Mouse (Mus musculus) Patski (cell line): Measurements from ENCODE around the gene Kmt2b. TPM values are rescaled to one million over a fixed set of nuclear protein-coding genes. Genes with fewer than 3 reads are reported as not detected.

Experiments
- ATAC-seq: fragments of 100-300 bp; one replicate; pipeline ENCODE4 v1.8.0; 2021
- CTCF ChIA-PET: fragments of 350-600 bp; sonication (Branson Sonifier 250); formaldehyde crosslinking; loops from one replicate; lab custom pipeline; 2022; ENCODE audit warnings: inconsistent platforms; lab: Charles Lee
- POLR2A ChIA-PET: fragments of 350-600 bp; sonication (Branson Sonifier 250); formaldehyde crosslinking; loops from one replicate; lab custom pipeline; 2022; ENCODE audit warnings: antibody characterized with exemption, inconsistent platforms; lab: Charles Lee
- DNase-seq: peaks from one replicate; pipeline ENCODE4 v3.0.0-alpha.2; 2011; ENCODE audit warnings: low read depth, low spot score
- H3K27me3 ChIP-seq: fragments of 371-371 bp; one replicate; pipeline ENCODE4 v1.5.1; 2021
- CTCF ChIP-seq: fragments of 100-300 bp; IDR thresholded peaks from one replicate; pipeline ENCODE4 v1.5.1; 2021
- in situ Hi-C: fragments of 300-500 bp; cut with MboI; formaldehyde crosslinking; loops from 3 replicates; pipeline ENCODE4 v1.11.1; 2018; ENCODE audit warnings: low pct_unique_long_range_greater_than_20kb, mixed read lengths
- polyA plus RNA-seq: library from polyadenylated mRNA; unstranded; gene quantifications from one replicate; pipeline ENCODE4 v1.2.3, GENCODE M21; 2021

Gene Kmt2b
- polyA plus RNA-seq, 1 experiment from 2014 or later, result 40.7 TPM

DNA sequence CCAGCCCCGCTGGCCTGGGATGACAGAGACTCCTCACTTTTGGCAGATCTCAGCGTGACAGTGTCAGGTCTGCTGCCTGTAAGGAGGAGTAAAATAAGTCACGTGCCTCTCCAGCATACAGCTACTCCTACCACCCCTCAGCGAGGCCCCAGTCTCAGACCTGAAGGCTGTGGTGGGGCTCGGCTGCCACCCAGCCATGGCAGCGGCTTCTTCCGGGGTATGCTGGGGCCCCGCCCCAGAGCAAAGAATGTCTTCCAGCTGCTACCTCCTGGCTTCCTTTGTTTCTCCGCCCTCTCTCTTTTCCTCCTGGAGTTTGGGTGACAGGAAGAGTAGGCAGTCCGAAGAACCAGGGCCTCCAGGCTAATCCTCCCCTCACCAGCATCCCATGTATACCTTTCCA lies 62.6 kb downstream of the Kmt2b start:
- TF ChIP-seq CTCF, result no peak
- ChIA-PET POLR2A (no interaction called here), CTCF (no interaction called here)
- no peaks in the 10 kb centered on the region for H3K27me3 ChIP-seq
- ATAC-seq, result no peak
- DNase-seq, result no peak
- in situ Hi-C loops, result no loop called here

DNA sequence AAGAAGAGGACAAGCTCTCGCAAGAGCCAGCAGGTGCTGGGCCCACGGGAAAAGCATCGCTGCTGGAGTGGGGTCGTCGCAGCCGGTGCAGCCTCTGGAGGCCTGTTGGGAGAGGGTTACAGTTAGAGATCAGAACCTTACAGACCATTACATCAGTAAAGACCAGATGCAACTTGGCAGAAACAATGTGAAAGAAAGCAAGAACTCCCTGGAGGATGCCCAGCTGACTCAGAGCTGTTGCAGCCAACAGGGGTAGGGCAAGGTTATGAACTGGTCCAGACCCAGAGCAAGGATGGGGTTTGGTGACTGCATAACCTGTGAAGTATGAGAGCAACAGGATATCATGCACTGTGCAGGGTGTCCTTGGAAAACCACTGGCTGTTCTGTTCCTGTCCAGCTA lies 64.0 kb downstream of the Kmt2b start:
- no peak for TF ChIP-seq CTCF
- DNase-seq, result no peak
- H3K27me3 ChIP-seq, result no peaks in the 10 kb centered on the region
- ATAC-seq, result no peak
- ChIA-PET POLR2A (no interaction called here), CTCF (interaction anchor here (1.1 kb wide), 1 partner anchor 31 kb away, joined by 4 read pairs; the partner anchor contains the start of gene Prodh2)
- in situ Hi-C loops, result no loop called here

DNA sequence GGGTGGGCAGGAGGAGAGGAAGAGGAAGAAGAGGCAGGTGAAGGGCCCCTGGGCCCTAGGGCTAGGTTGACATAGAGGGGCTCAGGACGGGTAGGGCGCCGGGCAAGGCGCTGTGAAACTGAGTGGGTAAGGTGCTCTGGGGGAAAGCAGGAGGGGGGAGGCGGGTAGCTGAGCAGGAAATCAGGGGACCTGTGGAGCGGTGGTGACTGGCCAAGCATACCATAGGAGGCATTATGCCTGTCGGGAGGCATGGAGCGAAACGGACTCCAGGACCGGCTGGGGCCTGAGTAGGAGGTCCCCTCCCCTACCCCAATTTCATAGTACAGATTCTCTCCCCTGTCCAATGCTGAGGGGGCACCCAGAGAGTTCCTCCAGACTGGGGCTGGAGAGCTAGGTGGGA lies 65.7 kb downstream of the Kmt2b start:
- no peaks in the 10 kb centered on the region for H3K27me3 ChIP-seq
- in situ Hi-C loops, result no loop called here
- POLR2A ChIA-PET, result no interaction called here
- no peak for TF ChIP-seq CTCF
- CTCF ChIA-PET, result no interaction called here
- DNase-seq (no peak), ATAC-seq (no peak)

DNA sequence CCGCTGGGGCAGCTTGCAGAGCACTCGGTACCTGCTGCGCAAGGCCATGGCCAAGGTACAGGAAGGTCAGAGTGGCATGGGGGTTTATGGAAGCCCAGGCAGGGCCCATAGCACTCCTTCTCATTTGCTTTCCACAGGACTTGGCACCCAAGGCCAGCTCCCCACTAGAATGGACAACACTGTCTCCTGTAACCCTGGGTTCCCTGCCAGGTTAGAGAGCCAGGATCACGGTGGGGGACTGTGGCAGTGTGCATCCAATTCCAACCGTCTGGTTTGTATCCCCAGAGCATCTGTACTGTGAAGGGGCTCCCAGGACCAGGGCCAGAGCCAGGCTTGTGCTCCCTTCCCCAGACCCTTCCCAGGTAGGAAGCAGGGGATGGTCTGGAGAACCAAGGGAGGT lies 67.7 kb downstream of the Kmt2b start:
- no peak for DNase-seq
- in situ Hi-C loops, result no loop called here
- no peak for TF ChIP-seq CTCF
- POLR2A ChIA-PET, result no interaction called here
- no peaks in the 10 kb centered on the region for H3K27me3 ChIP-seq
- CTCF ChIA-PET, result interaction anchor here (0.8 kb wide), 1 partner anchor 11 kb away, joined by 3 read pairs; no protein-coding TSS in a partner anchor
- no peak for ATAC-seq

DNA sequence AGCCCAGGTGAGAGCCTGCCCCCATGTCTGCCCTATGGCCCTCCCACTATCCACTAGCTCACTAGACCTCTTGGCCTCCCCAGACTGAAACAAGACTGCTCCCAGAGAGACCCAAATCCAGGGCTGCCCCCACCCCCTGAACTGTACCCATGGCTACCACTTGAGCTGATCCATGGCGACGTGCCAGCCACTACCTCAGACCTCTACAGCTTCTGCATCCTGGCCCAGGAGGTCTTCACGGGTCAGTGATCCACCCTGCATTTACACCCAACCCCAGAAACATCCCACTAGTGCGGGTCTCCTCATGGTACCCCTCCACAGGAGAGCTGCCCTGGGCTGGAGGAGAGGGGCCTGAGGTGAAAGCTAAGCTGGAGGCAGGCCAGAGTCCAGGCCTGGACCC lies 68.1 kb downstream of the Kmt2b start:
- H3K27me3 ChIP-seq, result no peaks in the 10 kb centered on the region
- CTCF ChIA-PET, result interaction anchor here (0.8 kb wide), 1 partner anchor 11 kb away, joined by 3 read pairs; no protein-coding TSS in a partner anchor
- no peak for ATAC-seq
- in situ Hi-C loops, result no loop called here
- POLR2A ChIA-PET, result no interaction called here
- DNase-seq, result no peak
- no peak for TF ChIP-seq CTCF

Other genes with a start within 250 kb of the Kmt2b start
- 21.9 TPM for gene Lrfn3, start 226.0 kb downstream of the Kmt2b start, polyA plus RNA-seq
- not detected for gene Tyrobp, start 175.0 kb downstream of the Kmt2b start, polyA plus RNA-seq
- not detected for gene Hcst, start 168.9 kb downstream of the Kmt2b start, polyA plus RNA-seq
- 0.86 TPM for gene Nfkbid, start 167.0 kb downstream of the Kmt2b start, polyA plus RNA-seq
- gene Aplp1, start 143.2 kb downstream of the Kmt2b start, polyA plus RNA-seq, result 104 TPM
- not detected for gene Kirrel2, start 131.0 kb downstream of the Kmt2b start, polyA plus RNA-seq
- not detected for gene Nphs1, start 130.4 kb downstream of the Kmt2b start, polyA plus RNA-seq
- 0.05 TPM for gene Prodh2, start 95.1 kb downstream of the Kmt2b start, polyA plus RNA-seq
- 5.4 TPM for gene Arhgap33, start 53.7 kb downstream of the Kmt2b start, polyA plus RNA-seq
- gene Hspb6, start 36.5 kb downstream of the Kmt2b start, polyA plus RNA-seq, result 29.8 TPM
- gene Proser3, start 36.4 kb downstream of the Kmt2b start, polyA plus RNA-seq, result 19.5 TPM
- gene Lin37, start 28.9 kb downstream of the Kmt2b start, polyA plus RNA-seq, result 36.4 TPM
- gene U2af1l4, start 25.4 kb downstream of the Kmt2b start, polyA plus RNA-seq, result 47.8 TPM
- gene Gm49396, start 25.4 kb downstream of the Kmt2b start, polyA plus RNA-seq, result 3.6 TPM
- gene Psenen, start 25.1 kb downstream of the Kmt2b start, polyA plus RNA-seq, result 104 TPM
- 1.0 TPM for gene Igflr1, start 23.3 kb downstream of the Kmt2b start, polyA plus RNA-seq
- 1.9 TPM for gene Zbtb32, start 10.2 kb upstream of the Kmt2b start, polyA plus RNA-seq
- 0.47 TPM for gene Upk1a, start 24.1 kb upstream of the Kmt2b start, polyA plus RNA-seq
- 1,119 TPM for gene Cox6b1, start 37.4 kb upstream of the Kmt2b start, polyA plus RNA-seq
- not detected for gene Etv2, start 47.1 kb upstream of the Kmt2b start, polyA plus RNA-seq
- 92.6 TPM for gene Rbm42, start 61.6 kb upstream of the Kmt2b start, polyA plus RNA-seq
- 13.3 TPM for gene Haus5, start 76.3 kb upstream of the Kmt2b start, polyA plus RNA-seq
- gene Pmis2, start 82.9 kb upstream of the Kmt2b start, polyA plus RNA-seq, result not detected
- gene 2200002J24Rik, start 110.2 kb upstream of the Kmt2b start, polyA plus RNA-seq, result 0.13 TPM
- not detected for gene Atp4a, start 123.5 kb upstream of the Kmt2b start, polyA plus RNA-seq
- 177 TPM for gene Tmem147, start 140.8 kb upstream of the Kmt2b start, polyA plus RNA-seq
- gene Gapdhs, start 155.0 kb upstream of the Kmt2b start, polyA plus RNA-seq, result 0.46 TPM
- gene Sbsn, start 162.7 kb upstream of the Kmt2b start, polyA plus RNA-seq, result 8.5 TPM
- 0.26 TPM for gene Dmkn, start 175.0 kb upstream of the Kmt2b start, polyA plus RNA-seq
- not detected for gene Krtdap, start 199.2 kb upstream of the Kmt2b start, polyA plus RNA-seq
- gene Ffar2, start 235.0 kb upstream of the Kmt2b start, polyA plus RNA-seq, result not detected